Mouse (Mus musculus) frontal cortex, postnatal 36 days (tissue): ENCODE data around the gene Nr5a1.
A peak's percentile ranks its signal among the peaks of the same experiment; 100 is the strongest.

Experiments used
- DNase-seq, 2 experiments: peaks; one replicate each; pipeline ENCODE4 v3.0.0; 2022; ENCODE audit warnings: low spot score in 2 of 2

Gene Nr5a1

DNA sequence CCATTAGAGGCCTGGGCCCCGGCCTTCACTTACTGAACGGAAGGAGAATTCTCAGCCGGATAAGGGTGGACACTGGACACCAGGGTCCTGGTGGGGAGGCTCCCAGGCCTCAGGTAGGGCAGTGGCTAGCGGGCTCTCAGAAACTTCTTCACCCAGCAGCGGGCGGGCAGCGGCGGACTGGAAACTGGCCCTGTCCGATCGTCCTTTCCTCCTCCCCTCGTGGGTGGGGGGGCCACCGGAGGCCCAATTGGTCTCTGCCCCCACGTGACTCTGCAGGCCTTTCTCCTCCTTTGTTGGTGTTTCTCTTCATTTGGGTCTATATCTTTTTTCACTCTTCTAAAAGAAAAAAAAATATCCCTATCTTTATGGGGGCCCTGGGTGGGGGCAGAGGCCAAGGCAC, at the start of gene Nr5a1:
TSS of gene Nr5a1 (minus strand) at position 219 of the 400 bp plus-strand sequence.
- DNase-seq: no peak

DNA sequence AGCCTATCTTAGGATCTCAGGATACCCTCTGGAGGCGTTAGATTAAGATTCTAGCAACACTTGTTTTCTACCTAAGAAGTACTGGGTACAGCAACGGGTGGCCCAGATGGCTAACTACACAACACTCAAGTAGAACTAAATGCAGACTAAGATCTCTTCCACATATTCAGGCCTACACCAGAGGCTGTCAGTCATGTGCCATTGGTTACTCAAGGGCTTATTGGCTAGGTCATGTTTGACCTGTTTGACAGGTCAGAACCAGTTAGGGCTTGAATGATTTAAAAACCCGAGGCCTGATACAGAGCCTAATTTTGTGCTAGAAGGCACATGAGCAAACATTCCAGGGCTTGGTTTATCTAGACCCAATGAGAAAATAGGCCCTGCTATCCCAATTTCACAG, 25.5 kb upstream of the Nr5a1 start:
- DNase-seq: no peak

DNA sequence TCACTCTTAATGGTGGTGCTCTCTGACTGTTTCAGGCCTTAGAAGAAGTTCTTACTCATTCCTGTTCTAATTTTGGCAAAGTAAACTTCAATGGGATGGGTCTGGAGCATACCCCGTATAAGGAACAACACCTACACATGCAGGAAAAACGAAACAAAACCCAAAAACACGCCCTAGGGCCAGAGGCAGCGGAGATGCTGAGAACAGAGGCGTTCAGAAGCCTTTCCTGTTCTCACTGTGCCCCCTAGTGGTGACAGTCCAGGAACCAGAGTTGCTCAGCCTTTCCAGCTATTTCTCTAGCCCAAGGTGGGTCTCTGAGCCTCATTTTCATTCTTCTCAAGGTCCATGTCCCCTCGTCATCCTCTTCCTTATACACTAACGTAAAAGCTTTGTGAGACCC, 25.1 kb upstream of the Nr5a1 start:
- DNase-seq: peak; percentile 80 to 82

DNA sequence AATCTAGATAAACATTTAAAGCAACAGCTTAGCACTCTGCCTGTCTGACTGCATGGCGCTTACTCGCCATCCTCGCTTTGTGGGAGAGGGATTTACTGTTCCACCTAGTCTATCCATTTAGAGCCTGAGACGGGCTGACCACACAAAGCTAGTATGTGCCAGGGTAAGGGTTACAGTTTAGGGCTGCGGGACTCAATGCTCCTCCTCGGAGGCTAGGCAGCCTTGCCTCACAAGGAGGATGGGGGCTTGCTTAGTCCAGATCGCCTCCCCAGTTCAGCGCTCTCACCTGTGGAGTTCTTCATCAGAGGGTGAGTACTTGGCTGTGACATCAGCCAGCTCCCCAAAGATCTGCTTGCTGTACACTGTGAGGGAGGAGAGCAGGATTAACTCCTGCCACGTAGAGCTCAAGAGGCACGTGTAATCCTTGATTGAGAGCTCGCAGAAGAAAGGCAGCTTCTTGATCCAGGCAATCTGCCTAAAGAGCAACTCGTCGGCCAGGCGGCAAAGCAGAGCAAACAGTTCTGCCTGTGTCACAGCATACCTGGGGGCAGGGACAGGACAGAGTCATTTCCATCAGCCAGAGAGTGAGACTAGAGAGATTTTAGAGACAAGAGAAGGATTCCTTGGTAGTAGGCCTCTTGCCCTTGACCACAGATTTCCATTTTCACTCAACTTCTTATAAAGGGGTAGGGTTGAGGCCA, 24.4 kb upstream of the Nr5a1 start:
- DNase-seq: no peak

DNA sequence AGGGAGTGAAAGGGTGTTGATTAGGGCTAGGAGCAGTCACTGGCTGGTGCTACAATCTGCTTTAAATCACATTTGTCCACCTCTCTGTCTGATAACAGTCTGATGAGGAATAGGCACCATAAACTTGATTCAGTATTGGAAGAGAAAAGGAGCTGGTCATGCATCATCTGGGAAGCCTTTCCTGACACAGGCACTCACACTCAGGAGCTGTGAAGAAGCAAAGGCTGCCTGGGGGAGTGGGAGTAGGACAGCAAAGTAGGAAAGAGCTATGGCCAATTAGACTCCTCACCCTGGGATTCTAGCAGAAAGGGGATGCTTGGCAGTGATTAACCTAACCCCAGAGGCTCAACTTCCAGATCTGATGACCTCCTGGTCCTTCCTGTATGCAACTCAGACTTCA, 21.4 kb upstream of the Nr5a1 start:
- no peak for DNase-seq

DNA sequence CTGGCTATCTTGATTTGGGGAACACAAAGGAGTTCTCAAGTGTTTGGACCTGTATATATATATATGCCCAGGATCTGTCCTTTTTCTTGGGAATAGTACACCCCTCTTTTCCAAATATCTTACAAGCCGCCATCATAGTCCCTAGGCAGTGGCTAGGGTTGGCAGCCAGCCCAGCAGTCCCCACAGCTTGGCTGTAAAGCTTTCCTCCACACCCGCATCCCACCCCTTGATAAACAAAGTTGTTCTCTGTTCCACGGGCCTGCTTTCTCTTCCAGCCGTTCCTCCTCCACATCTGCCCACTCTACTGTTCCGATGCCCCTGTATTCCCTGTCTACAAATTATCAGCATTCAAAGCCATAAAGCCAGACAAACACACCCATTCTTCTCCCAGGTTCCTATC, 20.4 kb upstream of the Nr5a1 start:
- no peak for DNase-seq

DNA sequence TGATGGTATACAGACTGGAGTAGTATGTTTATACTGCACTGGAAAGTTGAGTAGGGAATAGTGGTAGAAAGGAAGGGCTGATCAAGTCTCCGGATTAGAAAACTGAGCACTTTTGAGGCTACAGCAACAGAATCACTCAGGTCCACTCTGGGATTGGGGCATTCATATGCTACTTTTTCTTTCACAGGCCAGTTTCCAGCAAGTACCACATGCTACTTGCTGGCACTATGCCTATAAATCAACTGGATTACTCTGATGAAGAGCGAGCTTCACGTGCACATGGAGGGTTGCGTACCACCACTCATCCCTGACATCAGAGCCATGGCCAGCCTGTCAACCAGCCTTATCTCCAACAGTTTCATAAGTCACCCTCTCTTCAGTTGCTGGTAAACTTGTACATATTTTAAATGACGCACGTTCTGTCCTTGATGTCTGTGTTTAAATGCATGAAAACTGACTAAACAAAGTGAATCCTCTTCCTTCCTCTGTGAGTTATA, 16.0 kb upstream of the Nr5a1 start:
- DNase-seq: no peak

DNA sequence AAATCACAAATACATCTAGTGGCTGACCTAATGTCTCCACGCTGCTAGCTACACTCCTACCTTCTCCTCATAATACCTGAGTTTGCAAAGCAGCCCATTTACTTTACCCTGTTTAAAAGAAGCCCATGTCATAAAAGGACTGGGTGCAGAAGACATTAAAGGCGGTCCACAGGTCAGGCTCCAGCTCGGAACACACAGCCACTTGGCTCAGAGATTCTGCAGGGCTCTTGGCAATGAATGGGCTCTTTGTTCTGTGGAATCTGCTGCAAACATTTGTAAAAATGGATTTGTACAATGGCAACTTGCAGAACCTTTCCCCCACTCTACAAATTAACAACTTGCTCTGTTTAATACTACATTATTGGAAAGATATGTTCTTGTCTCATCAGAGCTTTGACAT, 11.1 kb upstream of the Nr5a1 start:
- no peak for DNase-seq

DNA sequence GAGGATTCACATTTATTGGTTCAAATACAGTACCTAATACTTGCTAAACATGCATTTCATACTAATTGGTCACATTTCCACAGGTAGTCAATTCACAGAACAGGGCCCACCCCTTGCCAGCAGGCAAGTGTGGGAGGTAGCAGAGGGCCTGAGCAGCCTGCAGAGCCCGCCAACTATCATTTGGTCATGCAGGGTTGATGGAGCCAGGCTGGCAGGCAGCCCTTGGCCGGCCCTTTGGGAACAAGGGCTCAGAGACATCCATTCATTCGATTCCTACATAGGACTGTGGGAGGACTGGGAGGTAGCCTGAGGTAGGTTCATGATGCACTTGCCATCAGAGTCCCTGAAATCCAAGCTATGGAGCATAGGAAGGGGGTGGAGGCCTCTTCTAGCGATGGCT, 9.0 kb upstream of the Nr5a1 start:
- no peak for DNase-seq

DNA sequence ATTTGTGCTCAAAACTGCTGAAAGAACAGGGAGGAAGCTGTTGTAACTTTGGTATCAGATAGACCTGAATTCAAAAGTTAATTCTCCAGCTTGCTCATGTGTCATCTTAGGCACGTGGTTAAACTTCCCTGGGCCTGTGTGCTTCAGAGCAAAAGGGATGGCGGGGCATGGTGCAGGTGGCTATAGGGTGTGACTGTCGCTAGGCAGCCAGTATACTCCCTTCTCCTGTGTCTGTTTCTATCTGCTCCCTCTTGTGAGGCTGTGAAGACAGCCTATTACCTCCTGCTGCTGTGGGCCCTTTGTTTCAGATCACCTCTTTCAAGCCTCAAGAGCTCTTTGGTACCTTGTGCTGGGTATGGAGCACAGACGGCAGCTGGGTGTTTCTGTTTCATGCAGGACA, 7.7 kb upstream of the Nr5a1 start:
- no peak for DNase-seq

DNA sequence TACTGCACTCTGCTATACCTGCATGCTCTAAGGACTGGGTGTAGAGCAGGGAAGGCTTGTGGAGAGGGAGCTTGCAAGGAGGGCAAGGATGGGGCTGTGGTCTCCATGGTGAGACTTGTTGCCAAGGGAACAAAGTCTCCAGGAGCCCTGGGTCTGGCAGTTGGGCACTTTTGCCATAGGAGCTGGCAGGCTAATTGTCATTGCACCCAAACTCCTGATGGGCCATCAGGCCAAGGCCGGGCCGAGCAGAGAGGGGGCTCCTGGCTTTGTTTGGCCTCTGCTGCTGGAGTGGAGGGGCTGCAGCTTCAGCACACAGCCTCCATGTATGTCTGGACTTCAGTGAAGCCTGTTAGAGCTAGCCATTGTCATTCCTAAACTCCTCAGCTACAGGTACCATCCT, 6.3 kb upstream of the Nr5a1 start:
- DNase-seq: no peak

DNA sequence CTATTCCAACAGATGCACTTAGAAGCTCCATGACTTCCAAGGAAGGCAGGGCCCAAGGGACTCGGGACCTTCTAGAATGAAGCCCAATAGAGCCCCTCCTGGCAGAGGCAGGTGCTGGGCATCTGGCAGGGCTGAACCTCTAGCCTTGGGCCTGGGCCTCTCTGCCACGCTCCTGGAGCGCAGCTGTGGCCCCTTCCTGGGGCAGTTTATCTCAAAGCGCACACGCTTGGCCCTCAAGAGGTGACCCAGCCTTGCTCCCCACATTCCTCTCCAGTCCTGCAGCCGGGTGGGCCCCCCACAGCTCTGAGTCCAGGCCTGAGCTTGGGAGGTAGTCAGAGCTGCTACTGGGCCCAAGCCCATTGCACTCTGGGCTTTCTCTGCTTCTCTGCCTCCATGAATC, 5.0 kb upstream of the Nr5a1 start:
- DNase-seq: no peak

DNA sequence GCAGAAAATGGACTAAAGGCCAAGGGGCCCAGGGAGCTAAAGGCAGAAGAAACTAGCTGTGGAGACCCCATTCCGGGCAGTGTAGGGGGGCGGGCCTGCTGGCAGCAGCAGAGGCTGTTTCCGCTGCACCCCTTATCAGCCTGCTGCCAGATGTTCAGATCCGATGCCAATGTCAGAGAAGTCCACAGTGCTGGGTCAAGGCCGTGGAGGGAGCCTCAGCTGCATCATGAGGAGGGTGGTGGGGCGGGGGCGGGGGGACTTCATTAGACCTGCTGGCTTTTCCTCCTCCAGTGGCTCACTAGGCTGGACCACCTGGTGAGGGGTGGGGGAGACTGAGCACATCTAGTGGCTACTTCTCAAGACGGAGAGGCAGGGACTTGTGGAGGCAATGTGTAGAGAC, 4.3 kb upstream of the Nr5a1 start:
- no peak for DNase-seq

DNA sequence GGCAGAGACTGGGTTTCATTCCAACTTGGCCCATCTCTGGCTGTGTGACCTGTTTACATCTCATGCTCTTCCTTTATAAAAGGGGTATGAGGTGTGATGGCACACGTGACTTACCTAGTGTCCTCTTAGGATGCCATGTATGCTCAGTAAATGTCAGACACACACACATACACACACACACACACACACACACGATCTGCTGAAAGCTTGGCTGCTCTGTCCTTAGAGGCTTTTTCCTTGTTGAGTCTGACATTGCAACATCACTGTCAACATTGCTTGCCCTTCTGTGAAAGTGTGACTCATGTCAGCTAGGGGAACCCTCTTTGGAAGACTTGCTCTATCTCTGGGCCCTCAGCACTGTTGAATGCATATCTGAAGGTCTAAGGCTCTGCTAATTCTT, 3.1 kb upstream of the Nr5a1 start:
- DNase-seq: no peak

DNA sequence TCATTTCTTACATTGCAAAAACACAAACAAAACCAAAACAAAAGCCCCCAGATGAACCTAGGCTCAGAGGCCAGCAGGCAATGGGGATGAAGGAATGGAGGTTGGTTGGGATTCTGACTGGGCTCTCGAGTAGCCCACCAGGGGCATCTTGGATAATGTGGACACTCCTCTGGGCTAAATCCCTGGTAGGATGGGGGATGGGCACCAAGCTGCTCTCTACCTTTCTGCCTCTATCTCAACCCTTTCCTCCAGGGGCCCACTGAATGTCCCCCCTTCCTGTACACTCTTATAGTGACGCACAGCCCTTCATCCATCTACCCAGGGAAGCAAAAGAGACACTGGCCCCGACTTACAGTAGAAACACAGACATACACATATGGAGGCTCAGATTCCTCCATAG, 746 bp downstream of the Nr5a1 start:
- DNase-seq: no peak

DNA sequence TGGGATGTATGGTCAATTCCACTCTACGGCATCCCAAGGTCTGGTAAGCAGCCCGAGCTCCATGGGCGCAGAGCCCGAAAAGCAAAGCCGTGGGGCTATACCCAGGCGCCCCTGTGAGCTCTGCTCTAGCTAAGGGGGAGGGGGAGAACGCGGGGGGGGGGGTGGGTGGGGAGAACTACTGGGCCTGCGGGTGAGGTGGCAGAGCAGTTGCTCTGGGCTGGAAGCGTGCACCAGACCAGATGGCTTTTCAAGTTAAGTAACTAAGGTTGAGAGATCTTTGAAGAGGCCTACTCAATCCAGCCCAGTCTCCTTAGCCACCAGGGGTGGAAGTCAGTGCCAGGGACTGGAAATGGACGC, 1.6 kb downstream of the Nr5a1 start:
- DNase-seq: no peak

DNA sequence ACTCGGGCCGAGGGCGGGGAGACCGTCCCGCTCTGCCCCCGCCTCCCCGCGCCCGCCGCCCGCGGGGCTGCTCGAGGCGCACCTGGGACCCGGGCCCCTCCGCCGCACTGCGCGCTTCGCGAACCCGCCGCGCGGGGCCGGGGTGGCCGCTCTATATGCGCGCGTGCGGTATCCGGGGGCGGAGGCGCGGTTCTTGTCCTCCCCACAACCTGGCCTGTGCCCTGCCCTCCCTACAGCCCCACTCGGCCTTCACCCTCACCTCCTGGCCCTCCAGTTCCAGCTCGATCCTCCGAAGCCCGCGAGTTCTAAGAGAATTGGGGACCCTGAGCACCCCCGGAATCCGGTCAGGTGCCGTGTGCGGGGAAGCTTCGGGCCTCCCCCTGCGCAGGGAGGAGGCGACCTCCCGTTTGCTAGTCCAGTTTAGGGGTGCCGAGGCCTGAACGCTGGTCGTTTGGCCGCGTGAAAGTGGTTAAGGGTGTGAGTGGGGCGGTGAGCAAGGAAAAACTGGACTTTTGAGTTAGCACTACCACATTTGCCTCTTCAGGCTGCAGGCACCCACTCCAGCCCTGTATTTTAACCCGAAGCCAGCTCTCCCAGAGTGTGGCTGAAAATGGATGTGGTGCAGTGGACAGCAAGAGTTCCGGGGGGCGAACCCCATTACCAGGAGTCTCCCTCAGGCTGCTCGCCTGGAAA, 2.1 kb downstream of the Nr5a1 start:
- DNase-seq: no peak

DNA sequence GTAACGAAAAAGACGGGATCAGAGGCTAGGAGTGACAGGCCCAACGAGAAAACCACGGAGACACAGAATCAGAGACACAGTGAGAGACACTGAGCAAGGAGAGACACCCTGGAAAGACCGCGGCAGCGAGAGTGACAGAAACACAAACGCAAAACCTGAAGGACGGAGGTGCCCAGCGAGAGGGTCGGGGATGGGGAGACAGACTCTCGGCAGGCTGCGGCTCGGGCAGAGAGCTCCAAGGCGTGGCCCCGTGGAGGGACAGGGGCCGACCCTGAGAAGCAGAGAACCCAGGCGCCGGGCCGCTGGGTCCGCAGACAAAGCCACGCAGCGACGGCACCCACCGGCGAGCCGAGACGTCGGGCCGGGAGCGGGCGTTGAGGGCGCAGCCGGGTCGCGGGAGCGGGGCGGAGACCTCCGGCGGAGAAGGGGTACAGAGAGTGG, 2.9 kb downstream of the Nr5a1 start:
- DNase-seq: peak in 1 of 2 experiments; percentile 12

DNA sequence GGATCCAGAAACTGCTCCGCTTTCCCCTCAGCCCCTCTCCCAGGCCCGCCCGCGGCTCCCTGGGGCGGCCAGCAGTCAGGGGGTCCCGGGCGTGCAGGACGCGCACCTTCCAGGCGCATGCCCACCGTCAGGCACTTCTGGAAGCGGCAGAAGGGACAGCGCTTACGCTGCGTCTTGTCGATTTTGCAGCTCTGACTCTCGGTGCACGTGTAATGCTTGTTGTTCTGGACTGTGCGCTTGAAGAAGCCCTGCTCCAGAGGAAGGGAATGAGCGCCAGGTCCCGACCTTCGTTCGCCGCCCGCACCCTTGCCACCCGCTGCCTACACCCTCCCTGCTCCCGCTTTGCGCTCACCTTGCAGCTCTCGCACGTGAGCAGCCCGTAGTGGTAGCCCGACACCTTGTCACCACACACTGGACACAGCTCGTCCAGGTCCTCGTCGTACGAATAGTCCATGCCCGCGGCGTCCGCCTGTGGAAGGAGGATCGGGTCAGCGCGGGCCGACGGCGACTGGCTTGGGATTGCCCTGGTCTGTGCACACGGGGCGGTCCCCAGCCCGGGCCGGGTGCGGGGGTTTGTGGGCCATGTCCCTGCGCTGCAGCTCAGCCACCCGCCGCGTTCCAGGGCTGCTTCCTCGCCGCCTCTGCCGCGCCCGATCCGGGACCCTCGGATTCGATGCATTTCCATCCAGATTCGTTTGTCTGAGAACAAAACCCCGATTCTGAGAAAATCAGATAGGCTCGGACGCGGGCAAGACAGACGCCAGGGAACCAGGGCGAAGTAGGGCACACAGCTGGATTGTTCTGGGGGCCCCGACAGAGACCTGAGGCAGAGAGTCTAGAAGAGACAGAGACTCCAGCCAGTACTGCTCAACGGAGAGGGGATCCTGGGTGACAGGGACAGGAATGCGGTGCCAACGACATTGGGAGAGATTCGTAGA, 3.8 kb downstream of the Nr5a1 start:
- DNase-seq: peak; percentile 16 to 43

DNA sequence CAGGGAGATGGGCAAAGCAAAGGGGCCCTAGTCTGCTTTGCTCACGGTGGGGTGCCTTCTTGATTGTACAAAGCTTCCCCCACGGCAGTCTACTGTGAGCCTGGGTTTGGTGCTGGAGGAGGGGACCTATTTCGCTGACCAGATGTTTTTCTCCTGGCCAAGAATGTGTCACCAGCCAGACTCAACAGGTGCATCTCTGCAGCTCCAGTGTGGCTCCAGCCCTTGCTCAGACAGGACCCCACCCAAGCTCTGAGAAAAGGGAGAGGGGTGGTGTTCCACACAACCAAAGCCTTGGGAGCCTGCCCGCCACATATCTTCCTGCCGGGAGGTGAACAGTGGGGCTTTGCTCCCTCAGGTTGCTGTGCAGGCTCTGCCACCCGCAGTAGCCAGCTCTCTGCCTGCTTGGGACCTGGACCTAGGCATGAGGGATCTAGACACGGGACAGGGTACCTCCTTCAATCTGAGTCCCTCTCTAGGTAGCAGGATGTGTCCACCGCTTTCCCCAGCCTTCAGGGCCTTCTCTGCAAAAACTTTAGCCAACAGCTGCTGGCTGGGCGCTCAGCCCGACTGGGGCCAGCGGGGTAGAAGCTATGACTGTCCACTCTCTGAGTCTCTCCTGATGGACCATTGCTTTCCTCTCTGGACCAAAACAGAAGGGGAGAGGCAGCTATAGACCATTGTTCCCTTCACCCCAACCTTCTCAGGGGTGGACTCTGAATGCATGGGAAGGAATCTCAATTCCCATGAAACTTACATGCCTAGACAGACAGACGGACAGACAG, 5.2 kb downstream of the Nr5a1 start:
- no peak for DNase-seq

DNA sequence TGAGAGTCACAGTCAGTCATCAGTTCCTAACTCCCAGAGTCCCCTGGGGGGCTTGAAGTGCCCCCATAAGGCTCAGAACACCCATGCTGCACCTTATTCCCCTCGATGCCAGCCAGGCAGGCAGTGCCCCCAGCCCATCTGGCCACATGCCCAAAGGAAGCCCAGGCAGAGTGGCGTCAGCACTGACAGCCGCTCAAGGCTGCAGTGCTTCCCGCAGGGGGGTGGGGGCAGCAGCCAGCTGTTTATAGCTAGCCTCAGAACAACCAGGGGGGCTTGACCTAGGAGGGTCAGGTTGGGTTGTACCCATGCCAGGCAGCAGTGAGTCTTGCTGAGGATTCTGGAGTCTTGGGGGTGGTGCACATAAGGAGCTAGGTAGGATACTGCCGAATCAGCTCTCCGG, 7.7 kb downstream of the Nr5a1 start:
- no peak for DNase-seq

DNA sequence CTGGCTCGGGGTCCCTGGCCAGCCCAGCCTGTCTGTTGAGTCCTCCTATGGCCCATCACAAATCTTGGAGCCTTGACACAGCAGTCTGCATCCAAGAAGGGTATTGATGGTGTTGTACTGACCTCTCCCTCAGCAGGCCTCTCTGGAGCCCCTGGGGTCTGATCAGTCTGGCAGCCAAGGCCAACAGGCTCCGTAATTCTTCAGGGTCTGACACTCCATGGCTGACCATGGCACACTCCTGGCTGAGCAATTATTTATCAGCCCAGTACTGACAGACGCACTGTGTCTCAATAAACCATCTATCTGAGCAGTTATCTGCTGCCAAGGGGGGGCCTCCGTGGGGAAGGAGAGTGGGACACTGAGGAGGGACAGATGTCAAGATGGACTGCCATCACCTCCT, 9.3 kb downstream of the Nr5a1 start:
- no peak for DNase-seq
